Mouse (Mus musculus) neural tube, embryonic 13.5 days (tissue): ENCODE results near the gene Idh3a. TPM values are rescaled to one million over a fixed set of nuclear protein-coding genes. Genes with fewer than 3 reads are reported as not detected.

ENCODE experiments used
- ATAC-seq: fragments of 200-750 bp; cut with Nextera tagmentation; 2 replicates; pipeline ENCODE4 v1.8.0; 2017; ENCODE audit warnings: low read depth, mild to moderate bottlenecking, moderate TSS enrichment, moderate library complexity
- H3K27ac ChIP-seq: fragments of 300-500 bp; sonication (generic); replicated peaks from 2 replicates; pipeline ENCODE4 v1.5.1; 2015; ENCODE audit warnings: moderate library complexity, mild to moderate bottlenecking, inconsistent platforms
- H3K27me3 ChIP-seq: fragments of 300-500 bp; sonication (generic); 2 replicates; pipeline ENCODE4 v1.6.1; 2015; ENCODE audit warnings: mild to moderate bottlenecking, inconsistent platforms
- H3K36me3 ChIP-seq: fragments of 300-500 bp; sonication (generic); 2 replicates; pipeline ENCODE4 v1.6.1; 2015; ENCODE audit warnings: mild to moderate bottlenecking, inconsistent platforms
- H3K4me1 ChIP-seq: fragments of 300-500 bp; sonication (generic); replicated peaks from 2 replicates; pipeline ENCODE4 v1.6.1; 2015; ENCODE audit warnings: inconsistent platforms
- H3K4me2 ChIP-seq: fragments of 300-500 bp; sonication (generic); 2 replicates; pipeline ENCODE4 v1.6.1; 2015; ENCODE audit warnings: inconsistent platforms, mild to moderate bottlenecking, moderate library complexity
- H3K4me3 ChIP-seq: fragments of 300-500 bp; sonication (generic); 2 replicates; pipeline ENCODE4 v1.5.1; 2015; ENCODE audit warnings: mild to moderate bottlenecking, inconsistent platforms
- H3K9ac ChIP-seq: fragments of 300-500 bp; sonication (generic); 2 replicates; pipeline ENCODE4 v1.6.1; 2015; ENCODE audit warnings: moderate library complexity, mild to moderate bottlenecking, inconsistent platforms
- H3K9me3 ChIP-seq: fragments of 300-500 bp; sonication (generic); 2 replicates; pipeline ENCODE4 v1.6.1; 2016; ENCODE audit warnings: inconsistent platforms
- WGBS: fragments of 180-500 bp; shearing (Covaris S2); methylation state at CpG from one replicate; pipeline ENCODE4 v1.1.7; 2015; 5-methylcytosine and 5-hydroxymethylcytosine counted together
- polyA plus RNA-seq: library from polyadenylated mRNA; unstranded; fragments of >200 nt; fragmentation: Nextera tagmentation; extraction: Ambion mirVana; gene quantifications from 2 replicates; pipeline ENCODE4 v1.2.1, GENCODE M21; 2015

Idh3a gene
- polyA plus RNA-seq, 1 experiment from 2014 or later = 122 TPM

DNA sequence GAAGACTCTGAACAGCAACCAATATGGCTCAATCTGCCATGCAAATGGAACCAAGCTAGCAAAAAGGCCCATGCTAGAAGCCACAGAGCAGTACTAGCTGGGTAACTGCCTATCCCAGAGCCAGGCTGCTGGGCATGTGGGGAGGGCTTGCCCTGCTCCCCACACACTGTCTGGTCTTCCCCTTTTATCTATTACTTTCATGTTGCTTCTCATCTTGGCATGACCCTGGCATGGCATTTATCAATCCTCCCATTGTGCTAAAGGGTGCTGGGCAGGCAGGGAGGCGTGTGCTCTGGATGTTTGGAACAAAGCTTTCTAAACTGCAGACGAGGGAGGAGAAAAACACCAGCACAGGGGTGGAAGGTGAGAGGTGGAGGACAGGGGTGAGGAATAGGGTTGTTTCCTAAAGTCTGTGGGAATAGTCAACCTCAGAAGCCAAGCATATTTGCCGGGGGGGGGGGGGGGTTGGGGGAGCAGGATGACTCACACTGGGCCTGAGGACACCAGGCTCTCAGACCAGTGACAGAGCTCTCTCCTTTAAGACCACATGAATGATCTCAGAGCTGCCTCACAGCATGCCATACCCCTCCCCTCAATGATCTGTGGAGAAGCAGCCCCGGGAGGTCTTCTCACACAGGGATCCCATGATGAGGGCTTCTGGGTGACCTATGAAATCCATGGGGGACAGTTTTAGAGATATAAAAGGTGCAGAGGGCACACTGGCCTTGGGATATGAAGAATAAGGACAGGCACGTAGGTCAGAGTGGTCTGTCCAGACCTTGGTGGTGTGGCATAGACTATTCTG, 51.6 kb downstream of the Idh3a start:
- 56% methylated on average over 5 of the region's 5 CpGs for WGBS
- ATAC-seq = no peak
- Histone ChIP-seq H3K36me3 (no peaks in the 10 kb centered on the region), H3K4me3 (no peak overlapping the region), H3K9ac (no peak overlapping the region), H3K27me3 (no peaks in the 10 kb centered on the region), H3K27ac (no peak overlapping the region), H3K4me1 (no peaks in the 10 kb centered on the region), H3K9me3 (no peaks in the 10 kb centered on the region), H3K4me2 (no peak overlapping the region)

DNA sequence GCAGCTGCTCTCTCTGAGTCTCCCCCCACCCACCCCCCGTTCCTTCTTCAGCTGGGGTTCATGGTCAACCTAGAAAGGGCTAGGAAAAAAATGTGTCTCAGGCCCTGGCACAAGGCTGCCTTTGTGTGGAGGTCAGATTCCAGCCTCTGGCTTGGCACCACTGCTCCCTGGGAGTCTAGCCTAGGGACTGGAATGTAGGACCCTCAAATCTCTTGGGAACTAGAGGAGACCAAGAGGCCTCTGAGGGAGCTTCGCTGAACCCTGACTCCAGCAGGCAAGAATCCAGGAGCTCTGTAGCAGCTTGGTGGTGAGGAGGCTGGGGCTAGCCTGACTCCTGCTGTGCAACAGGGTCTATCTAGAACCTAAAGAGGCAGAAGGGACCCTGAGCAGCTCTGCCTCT, 53.1 kb downstream of the Idh3a start:
- no peaks in the 10 kb centered on the region for H3K4me1 ChIP-seq
- no peaks in the 10 kb centered on the region for H3K9me3 ChIP-seq
- no peaks in the 10 kb centered on the region for H3K36me3 ChIP-seq
- no peak overlapping the region for H3K4me2 ChIP-seq
- no peak overlapping the region for H3K27ac ChIP-seq
- 62% methylated on average over 2 of the region's 2 CpGs for WGBS
- ATAC-seq = no peak
- no peaks in the 10 kb centered on the region for H3K27me3 ChIP-seq
- no peak overlapping the region for H3K4me3 ChIP-seq
- no peak overlapping the region for H3K9ac ChIP-seq

DNA sequence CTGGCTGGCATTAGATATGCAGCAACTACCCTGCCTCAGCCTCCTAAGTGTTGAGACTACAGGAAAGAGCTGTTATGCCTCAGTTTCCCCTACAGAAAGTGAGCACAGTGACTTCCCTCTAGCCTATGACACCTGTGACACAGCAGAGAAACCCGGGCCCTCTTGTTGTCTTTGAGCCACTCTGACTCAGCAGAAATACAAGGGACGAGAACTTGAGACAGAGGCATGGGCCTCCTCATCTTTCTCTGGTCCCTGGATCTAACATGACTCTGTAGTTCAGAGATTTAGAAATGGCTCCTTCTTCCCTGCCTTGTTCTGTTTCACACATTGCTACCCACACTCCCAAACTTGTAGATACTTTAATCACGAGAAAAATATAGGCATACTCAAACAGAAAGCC, 55.4 kb downstream of the Idh3a start:
- no peak overlapping the region for H3K4me2 ChIP-seq
- no peak for ATAC-seq

DNA sequence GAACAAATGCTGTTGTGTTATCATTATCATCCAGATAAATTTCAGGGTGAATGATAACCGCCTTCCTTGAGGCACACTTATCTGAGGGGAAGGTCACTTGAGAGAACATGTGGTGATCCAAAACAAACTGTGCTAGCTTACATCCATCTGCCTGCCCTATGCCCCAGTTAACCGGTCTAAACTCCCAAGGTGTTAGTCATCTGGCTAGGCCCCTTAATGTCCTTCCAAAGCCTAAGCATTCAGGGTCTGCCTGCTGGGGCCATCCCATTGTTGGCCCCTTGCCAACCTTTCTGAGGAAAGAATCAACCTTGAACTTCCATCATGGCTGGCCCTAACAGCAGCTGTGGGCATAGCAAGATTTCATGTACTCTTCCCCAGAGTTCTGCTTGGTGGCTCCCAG, 56.0 kb downstream of the Idh3a start:
- H3K27ac ChIP-seq = no peak overlapping the region
- no peak overlapping the region for H3K9ac ChIP-seq
- no peak for ATAC-seq
- no peaks in the 10 kb centered on the region for H3K27me3 ChIP-seq
- 81% methylated on average over 2 of the region's 2 CpGs for WGBS
- H3K4me3 ChIP-seq = no peak overlapping the region
- H3K9me3 ChIP-seq = no peaks in the 10 kb centered on the region
- H3K36me3 ChIP-seq = no peaks in the 10 kb centered on the region
- no peak overlapping the region for H3K4me2 ChIP-seq
- no peaks in the 10 kb centered on the region for H3K4me1 ChIP-seq

More for the DNA sequence above, 55.4 kb downstream of the Idh3a start:
- no peaks in the 10 kb centered on the region for H3K27me3 ChIP-seq
- no peak overlapping the region for H3K4me3 ChIP-seq
- no peaks in the 10 kb centered on the region for H3K4me1 ChIP-seq
- H3K9ac ChIP-seq = no peak overlapping the region
- no peaks in the 10 kb centered on the region for H3K9me3 ChIP-seq
- WGBS = 84% methylated on average over 3 of the region's 3 CpGs
- H3K27ac ChIP-seq = no peak overlapping the region
- no peaks in the 10 kb centered on the region for H3K36me3 ChIP-seq

DNA sequence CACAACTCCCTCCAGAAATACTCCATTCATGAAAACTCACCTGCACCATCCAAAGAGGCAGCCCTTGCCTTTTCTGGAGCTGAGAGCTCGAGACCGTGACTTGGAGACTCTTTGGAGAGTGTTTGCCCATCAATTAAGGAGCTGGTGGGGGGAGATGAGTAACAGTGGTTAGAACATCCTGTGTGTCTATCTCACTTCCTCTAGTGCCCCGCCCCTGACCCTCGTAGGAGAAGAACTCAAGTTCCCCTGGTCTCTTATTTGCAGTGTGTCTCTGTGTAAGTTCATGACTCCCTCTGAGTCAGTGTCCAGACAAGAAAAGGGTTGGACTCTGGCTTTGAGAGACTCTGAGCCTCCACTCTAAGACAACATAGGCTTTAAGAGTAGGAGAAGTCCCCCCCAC, 56.4 kb downstream of the Idh3a start:
- H3K27me3 ChIP-seq = no peaks in the 10 kb centered on the region
- H3K9ac ChIP-seq = no peak overlapping the region
- no peak overlapping the region for H3K4me3 ChIP-seq
- no peak overlapping the region for H3K27ac ChIP-seq
- no peaks in the 10 kb centered on the region for H3K9me3 ChIP-seq
- no peaks in the 10 kb centered on the region for H3K4me1 ChIP-seq
- H3K4me2 ChIP-seq = no peak overlapping the region
- WGBS = 85% methylated on average over 4 of the region's 4 CpGs
- H3K36me3 ChIP-seq = no peaks in the 10 kb centered on the region
- ATAC-seq = no peak

DNA sequence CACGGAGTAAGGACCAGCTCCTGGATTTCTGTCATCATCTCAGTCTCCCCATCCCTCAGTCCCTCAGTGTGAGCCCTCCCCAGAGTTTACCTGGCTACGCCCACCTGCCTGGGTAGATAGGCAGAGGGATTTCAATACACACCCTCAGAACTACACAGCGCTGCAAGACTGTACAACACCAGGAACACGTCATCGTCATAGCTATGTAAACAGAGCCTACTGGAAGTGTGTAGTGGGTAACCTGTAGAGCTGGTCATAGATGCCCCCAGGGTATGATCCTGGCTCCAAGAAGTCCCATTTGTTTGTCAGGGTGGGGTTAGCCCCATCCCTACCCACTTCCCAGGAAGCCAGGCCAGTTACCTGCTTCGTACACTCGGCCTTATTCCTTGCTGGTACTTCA, 57.0 kb downstream of the Idh3a start:
- H3K4me1 ChIP-seq = no peaks in the 10 kb centered on the region
- H3K27ac ChIP-seq = no peak overlapping the region
- no peak overlapping the region for H3K9ac ChIP-seq
- H3K9me3 ChIP-seq = no peaks in the 10 kb centered on the region
- no peak overlapping the region for H3K4me2 ChIP-seq
- no peak for ATAC-seq
- no peaks in the 10 kb centered on the region for H3K27me3 ChIP-seq
- H3K4me3 ChIP-seq = no peak overlapping the region
- H3K36me3 ChIP-seq = no peaks in the 10 kb centered on the region
- 90% methylated on average over 7 of the region's 7 CpGs for WGBS

DNA sequence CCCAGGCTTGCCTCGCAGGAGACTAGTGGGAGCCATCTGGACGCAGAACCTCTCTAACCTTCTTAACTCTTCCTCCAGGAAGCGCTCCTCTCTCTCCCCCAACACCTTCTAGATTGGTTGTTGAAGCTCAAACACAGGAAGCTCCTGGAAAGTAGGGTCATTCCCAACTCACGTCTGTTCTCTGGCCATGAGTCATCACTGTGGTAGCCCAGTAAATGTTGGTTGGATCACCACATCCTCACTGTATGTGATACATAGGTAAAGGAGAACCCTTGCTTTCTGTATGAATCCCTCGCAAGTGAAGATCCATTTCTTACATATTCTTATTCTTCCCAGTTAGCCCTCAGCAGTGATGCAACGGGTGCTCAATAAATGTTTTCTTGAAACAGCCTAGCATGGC, 59.4 kb downstream of the Idh3a start:
- Histone ChIP-seq H3K9ac (no peak overlapping the region), H3K36me3 (no peaks in the 10 kb centered on the region), H3K4me2 (no peak overlapping the region), H3K4me1 (no peaks in the 10 kb centered on the region), H3K27me3 (no peaks in the 10 kb centered on the region), H3K27ac (no peak overlapping the region), H3K9me3 (no peaks in the 10 kb centered on the region), H3K4me3 (no peak overlapping the region)
- WGBS = 88% methylated on average over 6 of the region's 6 CpGs
- no peak for ATAC-seq

DNA sequence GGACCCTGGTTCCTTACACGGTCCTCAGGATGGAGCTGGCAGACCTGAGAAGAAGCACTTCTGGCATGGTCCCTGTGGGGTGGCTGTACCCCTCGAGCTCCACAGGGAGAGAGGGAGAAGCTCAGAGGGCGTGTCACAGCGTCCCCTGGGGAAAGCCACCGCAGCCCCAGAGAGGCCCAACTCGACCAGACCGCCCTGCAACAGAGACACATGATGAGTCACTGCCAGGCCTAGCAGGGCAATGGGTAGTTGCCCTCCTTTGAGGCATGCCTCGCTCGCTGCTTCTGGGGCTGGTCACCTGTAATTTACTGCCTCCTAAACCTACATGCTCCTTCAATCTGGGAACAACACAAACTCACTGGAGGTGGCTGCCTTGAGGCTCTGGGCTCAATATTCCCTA, 60.1 kb downstream of the Idh3a start:
- no peak overlapping the region for H3K9ac ChIP-seq
- H3K27ac ChIP-seq = no peak overlapping the region
- no peak for ATAC-seq
- no peaks in the 10 kb centered on the region for H3K36me3 ChIP-seq
- H3K27me3 ChIP-seq = no peaks in the 10 kb centered on the region
- 83% methylated on average over 9 of the region's 9 CpGs for WGBS
- H3K9me3 ChIP-seq = no peaks in the 10 kb centered on the region
- H3K4me3 ChIP-seq = no peak overlapping the region
- no peaks in the 10 kb centered on the region for H3K4me1 ChIP-seq
- no peak overlapping the region for H3K4me2 ChIP-seq

DNA sequence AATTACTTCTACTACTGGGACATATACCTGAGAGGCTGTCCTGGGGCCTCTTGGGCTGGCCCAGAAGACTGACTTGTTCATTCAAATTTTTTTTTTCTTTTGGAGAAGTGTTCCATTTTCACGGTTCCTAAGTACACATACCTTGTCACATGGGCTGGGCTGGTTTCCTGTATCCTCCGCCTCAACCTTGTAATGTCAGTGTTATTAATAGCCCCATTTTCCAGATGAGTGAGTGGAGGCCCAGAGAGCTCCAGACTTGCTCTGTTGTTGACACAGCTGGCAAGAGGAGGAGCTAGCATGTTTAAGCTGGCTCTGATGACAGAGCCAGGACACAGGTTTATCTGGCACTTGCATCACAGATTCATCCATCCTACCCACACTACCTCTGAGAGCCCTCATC, 61.3 kb downstream of the Idh3a start:
- Histone ChIP-seq H3K9ac (no peak overlapping the region), H3K4me1 (no peaks in the 10 kb centered on the region), H3K27me3 (no peaks in the 10 kb centered on the region), H3K9me3 (no peaks in the 10 kb centered on the region), H3K36me3 (no peaks in the 10 kb centered on the region), H3K27ac (no peak overlapping the region), H3K4me3 (no peak overlapping the region), H3K4me2 (no peak overlapping the region)
- no peak for ATAC-seq
- 59% methylated on average over 2 of the region's 2 CpGs for WGBS

DNA sequence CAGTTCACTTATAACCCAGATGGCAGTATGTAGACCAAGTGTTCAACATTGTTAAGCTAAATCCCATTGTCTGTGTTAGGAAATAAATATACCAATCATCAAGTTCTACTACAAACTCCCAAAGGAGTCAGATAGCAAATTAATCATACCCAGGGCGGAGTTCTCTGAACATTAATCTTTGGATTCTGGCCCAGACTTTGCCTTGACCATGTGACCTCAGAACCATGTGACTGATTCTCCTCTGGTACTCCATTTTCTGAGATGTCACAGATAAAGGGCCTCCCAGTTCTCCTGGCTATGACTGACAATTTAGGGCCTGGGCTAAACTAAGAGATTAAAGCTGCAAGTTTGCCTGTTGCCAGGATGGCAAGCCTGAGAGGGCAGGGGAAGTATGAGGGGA, 63.2 kb downstream of the Idh3a start:
- H3K4me1 ChIP-seq = no peaks in the 10 kb centered on the region
- ATAC-seq = no peak
- no peaks in the 10 kb centered on the region for H3K27me3 ChIP-seq
- no peak overlapping the region for H3K4me2 ChIP-seq
- H3K27ac ChIP-seq = no peak overlapping the region
- H3K9ac ChIP-seq = no peak overlapping the region
- 87% methylated on average over 1 of the region's 1 CpGs for WGBS
- H3K36me3 ChIP-seq = no peaks in the 10 kb centered on the region
- no peak overlapping the region for H3K4me3 ChIP-seq
- no peaks in the 10 kb centered on the region for H3K9me3 ChIP-seq

DNA sequence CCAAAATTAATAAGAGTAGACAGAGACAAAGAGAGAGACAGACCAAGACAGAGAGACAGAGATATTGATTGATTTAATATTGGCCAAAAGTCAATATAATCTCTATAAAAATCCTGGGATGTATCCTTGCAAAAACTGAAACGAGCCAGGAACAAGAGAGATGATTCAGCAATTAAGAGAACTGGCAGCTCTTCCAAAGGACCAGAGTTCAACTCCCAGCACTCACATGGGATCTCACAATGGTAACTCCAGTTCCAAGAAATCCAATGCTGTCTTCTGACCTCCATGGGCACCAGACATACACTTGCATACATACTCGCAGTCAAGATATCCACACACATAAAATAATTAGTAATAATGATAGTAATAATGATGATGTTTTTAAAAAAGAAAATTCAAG, 66.6 kb downstream of the Idh3a start:
- H3K4me3 ChIP-seq = no peak overlapping the region
- H3K36me3 ChIP-seq = no peaks in the 10 kb centered on the region
- no peak for ATAC-seq
- H3K4me2 ChIP-seq = no peak overlapping the region
- H3K27ac ChIP-seq = no peak overlapping the region
- H3K9me3 ChIP-seq = no peaks in the 10 kb centered on the region
- 81% methylated on average over 2 of the region's 2 CpGs for WGBS
- no peak overlapping the region for H3K9ac ChIP-seq
- H3K4me1 ChIP-seq = no peaks in the 10 kb centered on the region
- H3K27me3 ChIP-seq = no peaks in the 10 kb centered on the region
